Mouse (Mus musculus): ENCODE data around the gene Akr1e1.

DNA sequence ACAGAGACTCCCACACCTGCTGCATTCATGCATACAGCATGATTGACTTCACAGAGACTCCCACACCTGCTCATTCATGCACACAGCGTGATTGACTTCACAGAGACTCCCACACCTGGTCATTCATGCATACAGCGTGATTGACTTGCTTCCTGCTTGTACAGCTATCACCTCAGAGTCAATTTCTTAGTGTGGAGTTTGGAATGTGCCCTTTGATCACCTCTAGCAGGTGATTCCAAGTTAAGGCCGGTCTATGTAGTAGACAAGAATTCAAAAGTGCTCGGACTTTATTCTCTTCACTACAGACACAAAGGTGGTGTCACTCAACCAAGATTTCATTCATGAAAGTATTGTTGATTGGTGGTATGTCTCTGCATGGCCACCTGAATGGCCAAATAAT, 2.2 kb downstream of the Akr1e1 start:
- TF ChIP-seq POLR2A (IDR thresholded peaks at IDR 0.05; ENCODE audit: low read depth, low read length) = no peak
- no peak for TF ChIP-seq CTCF (IDR thresholded peaks at IDR 0.05; ENCODE audit: extremely low read depth, insufficient read length, insufficient replicate concordance, low read depth, low read length)
